Mouse (Mus musculus): ENCODE results near the gene Flrt2. TPM values are rescaled to one million over a fixed set of nuclear protein-coding genes. Genes with fewer than 3 reads are reported as not detected.

The Flrt2 gene
- polyA plus RNA-seq, 1 experiment from 2014 or later = 27.9 TPM

GRCm38 (mm10) chr12:95739739-95740138, 47.7 kb downstream of the Flrt2 start:
- H3K4me2 ChIP-seq = no peak overlapping the region
- H3K4me3 ChIP-seq = no peak overlapping the region
- peaks cover 24% of the 10 kb centered on the region for H3K4me1 ChIP-seq (replicated peaks)
- 81% methylated on average over 5 of the region's 5 CpGs for WGBS
- ATAC-seq (ENCODE audit: low FRiP score) = no peak
- H3K36me3 ChIP-seq = no peaks in the 10 kb centered on the region
- H3K9ac ChIP-seq = no peak overlapping the region
- no peaks in the 10 kb centered on the region for H3K9me3 ChIP-seq
- no peaks in the 10 kb centered on the region for H3K27me3 ChIP-seq
- 0 out of 2 replicates have a peak overlapping the region, but pooled peaks have one; percentile 30 for H3K27ac ChIP-seq

- ATAC-seq (ENCODE audit: low FRiP score) = no peak
- no peaks in the 10 kb centered on the region for H3K9me3 ChIP-seq
- H3K4me2 ChIP-seq = no peak overlapping the region
- 69% methylated on average over 11 of the region's 11 CpGs for WGBS
- H3K27me3 ChIP-seq = no peaks in the 10 kb centered on the region
- no peak overlapping the region for H3K27ac ChIP-seq
- no peak overlapping the region for H3K4me3 ChIP-seq
- H3K4me1 ChIP-seq (replicated peaks) = peaks cover 26% of the 10 kb centered on the region
- no peaks in the 10 kb centered on the region for H3K36me3 ChIP-seq
- no peak overlapping the region for H3K9ac ChIP-seq
Measured at GRCm38 (mm10) chr12:95741296-95741695, 49.3 kb downstream of the Flrt2 start.

- 0 out of 2 replicates have a peak, but pooled peaks have one; percentile 52 for ATAC-seq (ENCODE audit: low FRiP score)
Measured at GRCm38 (mm10) chr12:95744307-95744706, 52.3 kb downstream of the Flrt2 start.

GRCm38 (mm10) chr12:95746856-95747579, 55.0 kb downstream of the Flrt2 start:
- 73% methylated on average over 10 of the region's 10 CpGs for WGBS
- H3K27ac ChIP-seq = no peak overlapping the region

More at GRCm38 (mm10) chr12:95744307-95744706, 52.3 kb downstream of the Flrt2 start:
- peak overlapping the region; percentile 19; the same call in 1 of the 2 replicates for H3K9ac ChIP-seq
- no peak overlapping the region for H3K27ac ChIP-seq
- no peak overlapping the region for H3K4me3 ChIP-seq
- H3K4me1 ChIP-seq (replicated peaks) = peaks cover 9% of the 10 kb centered on the region; the same call in 1 of the 2 replicates
- H3K36me3 ChIP-seq = no peaks in the 10 kb centered on the region
- 68% methylated on average over 4 of the region's 4 CpGs for WGBS
- no peaks in the 10 kb centered on the region for H3K27me3 ChIP-seq
- H3K9me3 ChIP-seq = no peaks in the 10 kb centered on the region
- no peak overlapping the region for H3K4me2 ChIP-seq

GRCm38 (mm10) chr12:95748760-95749159, 56.7 kb downstream of the Flrt2 start:
- Histone ChIP-seq H3K27ac (no peak overlapping the region), H3K4me1 (replicated peaks) (peaks cover 9% of the 10 kb centered on the region; the same call in 1 of the 2 replicates), H3K27me3 (no peaks in the 10 kb centered on the region), H3K4me2 (no peak overlapping the region), H3K36me3 (no peaks in the 10 kb centered on the region), H3K4me3 (no peak overlapping the region), H3K9me3 (no peaks in the 10 kb centered on the region), H3K9ac (no peak overlapping the region)
- no peak for ATAC-seq (ENCODE audit: low FRiP score)
- WGBS = 95% methylated on average over 2 of the region's 2 CpGs

More at GRCm38 (mm10) chr12:95746856-95747579, 55.0 kb downstream of the Flrt2 start:
- Histone ChIP-seq H3K4me1 (replicated peaks) (peaks cover 9% of the 10 kb centered on the region; the same call in 1 of the 2 replicates), H3K4me3 (no peak overlapping the region), H3K36me3 (no peaks in the 10 kb centered on the region), H3K4me2 (no peak overlapping the region), H3K9ac (no peak overlapping the region), H3K9me3 (no peaks in the 10 kb centered on the region), H3K27me3 (no peaks in the 10 kb centered on the region)
- no peak for ATAC-seq (ENCODE audit: low FRiP score)

GRCm38 (mm10) chr12:95749248-95749647, 57.2 kb downstream of the Flrt2 start:
- no peak for ATAC-seq (ENCODE audit: low FRiP score)
- Histone ChIP-seq H3K36me3 (no peaks in the 10 kb centered on the region), H3K27ac (no peak overlapping the region), H3K9ac (no peak overlapping the region), H3K4me3 (no peak overlapping the region), H3K9me3 (no peaks in the 10 kb centered on the region), H3K4me1 (replicated peaks) (peaks cover 7% of the 10 kb centered on the region; the same call in 1 of the 2 replicates), H3K4me2 (no peak overlapping the region), H3K27me3 (no peaks in the 10 kb centered on the region)
- 92% methylated on average over 2 of the region's 2 CpGs for WGBS

GRCm38 (mm10) chr12:95759212-95759746, 67.3 kb downstream of the Flrt2 start:
- Histone ChIP-seq H3K27me3 (no peaks in the 10 kb centered on the region), H3K4me1 (replicated peaks) (no peaks in the 10 kb centered on the region), H3K9me3 (no peaks in the 10 kb centered on the region), H3K36me3 (peaks cover 3% of the 10 kb centered on the region; the same call in 1 of the 2 replicates), H3K27ac (no peak overlapping the region), H3K4me3 (no peak overlapping the region), H3K4me2 (no peak overlapping the region), H3K9ac (no peak overlapping the region)
- 96% methylated on average over 5 of the region's 5 CpGs for WGBS
- ATAC-seq (ENCODE audit: low FRiP score) = no peak

GRCm38 (mm10) chr12:95765255-95765654, 73.2 kb downstream of the Flrt2 start:
- no peak overlapping the region for H3K9ac ChIP-seq
- H3K36me3 ChIP-seq = peaks cover 2% of the 10 kb centered on the region; the same call in 1 of the 2 replicates
- no peaks in the 10 kb centered on the region for H3K27me3 ChIP-seq
- no peaks in the 10 kb centered on the region for H3K9me3 ChIP-seq
- no peak overlapping the region for H3K27ac ChIP-seq
- WGBS = 92% methylated on average over 4 of the region's 4 CpGs
- H3K4me3 ChIP-seq = no peak overlapping the region
- H3K4me1 ChIP-seq (replicated peaks) = no peaks in the 10 kb centered on the region
- H3K4me2 ChIP-seq = no peak overlapping the region
- no peak for ATAC-seq (ENCODE audit: low FRiP score)

GRCm38 (mm10) chr12:95769041-95769440, 77.0 kb downstream of the Flrt2 start:
- no peaks in the 10 kb centered on the region for H3K27me3 ChIP-seq
- H3K9ac ChIP-seq = no peak overlapping the region
- H3K9me3 ChIP-seq = no peaks in the 10 kb centered on the region
- H3K4me1 ChIP-seq (replicated peaks) = no peaks in the 10 kb centered on the region
- WGBS = 85% methylated on average over 2 of the region's 2 CpGs
- no peak overlapping the region for H3K4me3 ChIP-seq
- ATAC-seq (ENCODE audit: low FRiP score) = no peak
- no peak overlapping the region for H3K27ac ChIP-seq
- H3K36me3 ChIP-seq = no peaks in the 10 kb centered on the region
- no peak overlapping the region for H3K4me2 ChIP-seq

- Histone ChIP-seq H3K9ac (no peak overlapping the region), H3K4me2 (no peak overlapping the region), H3K36me3 (no peaks in the 10 kb centered on the region), H3K4me1 (replicated peaks) (no peaks in the 10 kb centered on the region), H3K9me3 (no peaks in the 10 kb centered on the region), H3K27ac (no peak overlapping the region), H3K4me3 (no peak overlapping the region), H3K27me3 (no peaks in the 10 kb centered on the region)
- no peak for ATAC-seq (ENCODE audit: low FRiP score)
- 68% methylated on average over 3 of the region's 3 CpGs for WGBS
Measured at GRCm38 (mm10) chr12:95770251-95770650, 78.2 kb downstream of the Flrt2 start.

- ATAC-seq (ENCODE audit: low FRiP score) = no peak
- Histone ChIP-seq H3K9ac (no peak overlapping the region), H3K4me2 (no peak overlapping the region), H3K4me1 (replicated peaks) (no peaks in the 10 kb centered on the region), H3K36me3 (no peaks in the 10 kb centered on the region), H3K4me3 (no peak overlapping the region), H3K27me3 (no peaks in the 10 kb centered on the region), H3K9me3 (no peaks in the 10 kb centered on the region), H3K27ac (no peak overlapping the region)
- 73% methylated on average over 1 of the region's 1 CpGs for WGBS
Measured at GRCm38 (mm10) chr12:95790146-95790545, 98.1 kb downstream of the Flrt2 start.

- ATAC-seq (ENCODE audit: low FRiP score) = no peak
- Histone ChIP-seq H3K9ac (no peak overlapping the region), H3K36me3 (no peaks in the 10 kb centered on the region), H3K27ac (no peak overlapping the region), H3K27me3 (no peaks in the 10 kb centered on the region), H3K4me1 (replicated peaks) (no peaks in the 10 kb centered on the region), H3K4me3 (no peak overlapping the region), H3K9me3 (no peaks in the 10 kb centered on the region), H3K4me2 (no peak overlapping the region)
Measured at GRCm38 (mm10) chr12:95816660-95817059, 124.6 kb downstream of the Flrt2 start.

Data from hindbrain, embryonic 13.5 days (tissue).